Mouse (Mus musculus) stomach, postnatal 0 days (tissue): Measurements from ENCODE around the gene Cpne1. TPM values are rescaled to one million over a fixed set of nuclear protein-coding genes. Genes with fewer than 3 reads are reported as not detected.

ENCODE experiments used
- ATAC-seq: fragments of 200-750 bp; cut with Nextera tagmentation; 2 replicates; pipeline ENCODE4 v1.8.0; 2017; ENCODE audit not compliant: low FRiP score, low TSS enrichment
- DNase-seq: peaks from one replicate; pipeline ENCODE4 v3.0.0-alpha.2; 2016; ENCODE audit warnings: low spot score
- H3K27ac ChIP-seq: fragments of 300-500 bp; sonication (generic); replicated peaks from 2 replicates; pipeline ENCODE4 v1.5.1; 2014; ENCODE audit warnings: mild to moderate bottlenecking, control low read depth
- H3K27me3 ChIP-seq: fragments of 300-500 bp; sonication (generic); 2 replicates; pipeline ENCODE4 v1.6.1; 2014; ENCODE audit warnings: low read length; ENCODE audit not compliant: control insufficient read depth, insufficient read depth
- H3K36me3 ChIP-seq: fragments of 300-500 bp; sonication (generic); 2 replicates; pipeline ENCODE4 v1.6.1; 2014; ENCODE audit warnings: low read length, mixed read lengths; ENCODE audit not compliant: control insufficient read depth, insufficient read depth
- H3K4me1 ChIP-seq: fragments of 300-500 bp; sonication (generic); replicated peaks from 2 replicates; pipeline ENCODE4 v1.6.1; 2014; ENCODE audit warnings: antibody characterized with exemption; ENCODE audit not compliant: control insufficient read depth, insufficient read depth
- H3K4me2 ChIP-seq: fragments of 300-500 bp; sonication (generic); replicated peaks from 2 replicates; pipeline ENCODE4 v1.6.1; 2014; ENCODE audit warnings: low read depth, mild to moderate bottlenecking, control low read depth, moderate library complexity
- H3K4me3 ChIP-seq: fragments of 300-500 bp; sonication (generic); 2 replicates; pipeline ENCODE4 v1.5.1; 2014; ENCODE audit warnings: low read depth, low read length, control low read depth
- H3K9ac ChIP-seq: fragments of 300-500 bp; sonication (generic); 2 replicates; pipeline ENCODE4 v1.6.1; 2014; ENCODE audit warnings: mild to moderate bottlenecking, low read length, control low read depth, mixed read lengths
- H3K9me3 ChIP-seq: fragments of 300-500 bp; sonication (generic); 2 replicates; pipeline ENCODE4 v1.6.1; 2016; ENCODE audit warnings: low read length; ENCODE audit not compliant: control insufficient read depth
- CTCF ChIP-seq: IDR thresholded peaks from 2 replicates; pipeline ENCODE4 v1.5.1; 2016; ENCODE audit warnings: antibody characterized with exemption, low read depth, mild to moderate bottlenecking, moderate library complexity
- EP300 ChIP-seq: optimal IDR thresholded peaks from 2 replicates; pipeline ENCODE3; 2016; ENCODE audit warnings: antibody characterized with exemption
- WGBS: fragments of 180-500 bp; shearing (Covaris S2); extraction: QIAGEN DNeasy Blood & Tissue Kit; methylation state at CpG from one replicate; pipeline ENCODE4 v1.1.7; 2014; 5-methylcytosine and 5-hydroxymethylcytosine counted together
- polyA plus RNA-seq: library from polyadenylated mRNA; unstranded; fragments of >200 nt; fragmentation: Nextera tagmentation; extraction: Ambion mirVana; gene quantifications from 2 replicates; pipeline ENCODE4 v1.2.1, GENCODE M21; 2015

Cpne1 gene
- polyA plus RNA-seq, 1 experiment from 2014 or later, result 27.2 TPM

DNA sequence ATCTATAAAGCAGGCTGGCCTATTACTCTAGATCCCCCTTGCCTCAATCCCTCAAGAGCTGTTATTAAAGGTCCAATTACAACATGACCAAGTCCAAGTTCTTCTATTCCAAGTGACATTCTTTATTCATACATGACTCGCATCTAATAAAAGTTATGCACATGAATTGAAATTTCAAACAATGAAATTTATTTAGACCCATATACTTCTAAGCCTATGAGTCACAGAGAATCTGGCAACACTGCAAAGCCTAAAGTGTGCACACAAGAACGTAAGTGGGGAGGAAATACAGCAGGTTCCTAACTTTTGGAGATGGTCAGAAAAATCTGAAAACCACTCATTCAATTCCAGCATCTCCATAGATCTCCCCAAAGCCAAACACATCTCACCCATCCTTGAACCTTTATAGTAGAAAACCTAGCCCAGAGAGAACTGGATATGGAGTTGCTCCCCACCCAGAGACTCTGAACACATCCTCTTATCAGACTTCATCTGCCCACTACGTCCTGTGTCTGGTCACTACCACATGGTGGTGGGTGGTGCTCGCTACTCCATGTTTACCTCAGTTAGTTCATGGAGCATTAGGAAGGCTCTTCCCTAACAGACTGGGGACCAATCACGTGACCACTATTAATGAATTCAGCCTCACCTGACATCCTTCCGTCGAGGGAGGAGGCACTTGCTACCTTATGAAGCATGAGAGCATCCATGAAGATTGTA, 24.2 kb downstream of the Cpne1 start:
- Histone ChIP-seq H3K4me2 (no peak overlapping the region), H3K9ac (no peak overlapping the region), H3K27me3 (no peaks in the 10 kb centered on the region), H3K36me3 (no peaks in the 10 kb centered on the region), H3K4me3 (no peak overlapping the region), H3K27ac (no peak overlapping the region), H3K4me1 (no peaks in the 10 kb centered on the region; the same call in 1 of the 2 replicates), H3K9me3 (no peaks in the 10 kb centered on the region)
- 80% methylated on average over 7 of the region's 7 CpGs for WGBS
- TF ChIP-seq CTCF (no peak), EP300 (no peak)
- no peak for DNase-seq
- ATAC-seq, result no peak

- Histone ChIP-seq H3K36me3 (no peaks in the 10 kb centered on the region), H3K9ac (no peak overlapping the region), H3K4me1 (no peaks in the 10 kb centered on the region), H3K27me3 (no peaks in the 10 kb centered on the region), H3K4me3 (no peak overlapping the region), H3K27ac (no peak overlapping the region), H3K9me3 (no peaks in the 10 kb centered on the region), H3K4me2 (no peak overlapping the region)
- TF ChIP-seq CTCF (no peak), EP300 (no peak)
- WGBS, result 74% methylated on average over 3 of the region's 3 CpGs
- DNase-seq (no peak), ATAC-seq (no peak)
These were observed 27.2 kb downstream of the Cpne1 start for GRCm38 (mm10) chr2:156084541-156084940.

DNA sequence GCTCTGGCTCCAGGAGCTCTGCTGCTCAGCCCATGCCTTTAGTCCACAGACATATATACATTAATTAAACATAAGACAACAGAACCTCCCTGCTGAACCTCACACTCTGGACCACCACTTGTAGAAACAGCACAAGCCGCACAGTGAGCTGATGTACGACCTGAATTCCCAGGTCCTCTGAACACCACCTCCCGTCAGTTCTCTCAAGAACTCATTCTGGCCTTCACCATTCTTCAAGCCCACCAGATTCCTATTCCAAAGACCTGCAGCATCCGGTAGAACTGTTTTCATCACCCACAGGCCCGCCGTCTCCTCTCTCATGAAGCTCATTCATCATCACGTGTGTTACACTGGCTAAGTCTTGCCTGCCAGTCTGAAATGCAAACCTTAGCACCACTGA, 31.4 kb downstream of the Cpne1 start:
- 69% methylated on average over 7 of the region's 7 CpGs for WGBS
- no peaks in the 10 kb centered on the region for H3K4me1 ChIP-seq
- H3K4me2 ChIP-seq, result no peak overlapping the region
- H3K9me3 ChIP-seq, result no peaks in the 10 kb centered on the region
- TF ChIP-seq EP300 (no peak), CTCF (no peak)
- DNase-seq (no peak), ATAC-seq (no peak)
- no peak overlapping the region for H3K4me3 ChIP-seq
- H3K27me3 ChIP-seq, result no peaks in the 10 kb centered on the region
- H3K36me3 ChIP-seq, result peaks cover 12% of the 10 kb centered on the region
- no peak overlapping the region for H3K9ac ChIP-seq
- H3K27ac ChIP-seq, result no peak overlapping the region

DNA sequence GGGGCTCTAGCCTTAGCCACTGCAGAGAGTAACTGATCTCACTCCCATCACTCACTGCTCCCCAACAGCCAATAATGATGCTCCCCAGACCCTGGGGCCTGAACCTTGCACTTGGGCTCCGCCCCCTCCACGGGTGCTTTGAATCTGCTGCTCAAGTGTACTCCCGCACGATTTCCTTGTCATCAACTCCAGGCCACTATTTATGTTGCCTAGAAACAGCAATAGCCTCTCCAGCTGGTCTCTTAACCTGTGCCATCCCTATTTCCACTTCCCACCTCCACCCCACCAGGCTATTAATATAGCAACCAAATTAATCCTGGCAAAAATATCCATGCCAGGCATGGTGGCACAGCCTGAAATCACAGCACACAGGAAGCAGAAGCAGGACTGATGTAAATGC, 32.1 kb downstream of the Cpne1 start:
- ATAC-seq, result no peak
- H3K9ac ChIP-seq, result no peak overlapping the region; the same call in 1 of the 2 replicates
- no peak for TF ChIP-seq EP300
- TF ChIP-seq CTCF, result no peak

DNA sequence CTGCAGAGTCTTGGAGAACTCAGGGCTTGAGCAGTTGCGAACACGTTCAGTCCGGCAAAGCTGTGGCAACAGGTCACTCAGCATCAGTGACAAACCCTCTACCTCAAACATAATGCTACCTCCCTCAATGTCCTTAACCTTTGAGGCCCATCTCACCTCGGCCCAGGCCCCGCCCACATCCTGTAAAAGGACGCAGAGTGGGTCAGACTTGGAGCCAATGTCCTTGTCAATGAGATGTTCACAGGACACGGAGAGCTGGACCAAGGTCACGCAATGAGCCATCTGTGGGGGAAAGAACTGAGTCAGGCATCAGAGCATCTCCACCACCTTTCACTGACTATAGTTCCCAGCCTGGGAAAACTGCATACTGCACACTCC, 32.6 kb downstream of the Cpne1 start:
- no peaks in the 10 kb centered on the region for H3K9me3 ChIP-seq
- H3K36me3 ChIP-seq, result peaks cover 16% of the 10 kb centered on the region
- H3K27ac ChIP-seq, result no peak overlapping the region
- no peak overlapping the region for H3K4me3 ChIP-seq
- H3K27me3 ChIP-seq, result no peaks in the 10 kb centered on the region
- H3K9ac ChIP-seq, result no peak overlapping the region
- TF ChIP-seq EP300 (no peak), CTCF (no peak)
- 83% methylated on average over 8 of the region's 8 CpGs for WGBS
- no peak overlapping the region for H3K4me2 ChIP-seq
- DNase-seq (no peak), ATAC-seq (no peak)
- no peaks in the 10 kb centered on the region for H3K4me1 ChIP-seq

More for the DNA sequence above, 32.1 kb downstream of the Cpne1 start:
- no peak overlapping the region for H3K27ac ChIP-seq
- H3K4me1 ChIP-seq, result no peaks in the 10 kb centered on the region
- no peak overlapping the region for H3K4me2 ChIP-seq
- no peaks in the 10 kb centered on the region for H3K9me3 ChIP-seq
- H3K27me3 ChIP-seq, result no peaks in the 10 kb centered on the region
- H3K4me3 ChIP-seq, result no peak overlapping the region
- WGBS, result 40% methylated on average over 4 of the region's 4 CpGs
- no peak for DNase-seq
- H3K36me3 ChIP-seq, result peaks cover 13% of the 10 kb centered on the region

DNA sequence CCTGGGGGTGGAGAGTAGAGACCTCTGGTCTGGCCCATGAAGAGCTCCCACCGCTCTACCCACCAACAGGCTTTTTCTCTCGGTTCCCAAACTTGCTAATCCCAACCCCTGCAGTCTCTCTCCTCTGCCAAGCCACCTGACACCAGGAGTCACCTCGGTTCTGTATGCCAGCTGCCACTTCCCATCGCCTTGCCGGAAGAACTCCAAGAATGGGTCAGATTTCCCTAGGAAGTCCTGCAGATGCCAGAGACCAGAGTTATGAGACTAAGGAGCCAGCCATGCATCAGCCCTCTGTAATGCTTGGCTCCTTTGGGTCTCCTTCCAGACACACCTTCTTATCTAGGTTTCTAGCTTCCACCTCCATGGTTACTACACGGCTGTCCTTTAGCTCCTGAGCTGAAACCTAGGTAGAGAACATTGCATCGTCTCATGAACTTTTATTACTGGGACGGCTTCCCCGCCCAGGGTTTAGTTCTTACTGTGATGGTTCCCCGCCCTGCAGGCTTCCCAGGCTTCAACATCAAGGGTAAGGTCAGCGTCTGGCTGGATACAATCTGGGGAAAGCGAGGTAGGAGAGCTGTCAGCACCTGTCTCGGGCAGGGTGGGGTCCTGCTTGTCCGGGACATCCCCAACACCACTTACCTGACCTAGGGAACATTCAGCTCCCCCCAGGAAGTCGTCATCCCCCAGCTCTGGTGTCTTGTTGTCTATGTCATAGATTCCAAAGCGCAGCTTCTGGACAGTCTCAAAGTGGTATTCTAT, 33.2 kb downstream of the Cpne1 start:
- Histone ChIP-seq H3K4me3 (no peak overlapping the region), H3K4me2 (no peak overlapping the region), H3K9me3 (no peaks in the 10 kb centered on the region), H3K36me3 (peaks cover 19% of the 10 kb centered on the region), H3K4me1 (no peaks in the 10 kb centered on the region), H3K27me3 (no peaks in the 10 kb centered on the region), H3K27ac (no peak overlapping the region), H3K9ac (no peak overlapping the region)
- DNase-seq (no peak), ATAC-seq (no peak)
- 85% methylated on average over 16 of the region's 16 CpGs for WGBS
- TF ChIP-seq CTCF, result no peak
- no peak for TF ChIP-seq EP300
